Mouse (Mus musculus) midbrain, postnatal 0 days (tissue): Measurements from ENCODE around the gene Ndel1. TPM values are rescaled to one million over a fixed set of nuclear protein-coding genes. Genes with fewer than 3 reads are reported as not detected.

Experiments used
- ATAC-seq: fragments of 200-750 bp; cut with Nextera tagmentation; 2 replicates; pipeline ENCODE4 v1.8.0; 2017; ENCODE audit warnings: moderate number of reproducible peaks, mild to moderate bottlenecking, moderate TSS enrichment, moderate library complexity; ENCODE audit not compliant: low FRiP score
- DNase-seq: peaks from one replicate; pipeline ENCODE4 v3.0.0-alpha.2; 2015; ENCODE audit warnings: low spot score
- H3K27ac ChIP-seq: fragments of 300-500 bp; sonication (generic); 2 replicates; pipeline ENCODE4 v1.5.1; 2014; ENCODE audit warnings: low read depth, mild to moderate bottlenecking, low read length, mixed read lengths
- H3K27me3 ChIP-seq: fragments of 300-500 bp; sonication (generic); 2 replicates; pipeline ENCODE4 v1.6.1; 2014; ENCODE audit warnings: low read length, control low read depth, mixed read lengths; ENCODE audit not compliant: insufficient read depth
- H3K36me3 ChIP-seq: fragments of 300-500 bp; sonication (generic); 2 replicates; pipeline ENCODE4 v1.6.1; 2014; ENCODE audit warnings: low read length, control low read depth, mixed read lengths; ENCODE audit not compliant: insufficient read depth
- H3K4me1 ChIP-seq: fragments of 300-500 bp; sonication (generic); 2 replicates; pipeline ENCODE4 v1.6.1; 2014; ENCODE audit warnings: mild to moderate bottlenecking, control low read depth, antibody characterized with exemption, low read length, mixed read lengths; ENCODE audit not compliant: insufficient read depth
- H3K4me2 ChIP-seq: fragments of 300-500 bp; sonication (generic); 2 replicates; pipeline ENCODE4 v1.6.1; 2014; ENCODE audit warnings: low read depth, mild to moderate bottlenecking, low read length, mixed read lengths; ENCODE audit not compliant: poor library complexity, severe bottlenecking
- H3K4me3 ChIP-seq: fragments of 300-500 bp; sonication (generic); 2 replicates; pipeline ENCODE4 v1.5.1; 2014; ENCODE audit warnings: low read depth, mild to moderate bottlenecking, low read length, moderate library complexity
- H3K9ac ChIP-seq: fragments of 300-500 bp; sonication (generic); replicated peaks from 2 replicates; pipeline ENCODE4 v1.6.1; 2014; ENCODE audit warnings: mild to moderate bottlenecking, low read length, moderate library complexity, mixed read lengths; ENCODE audit not compliant: poor library complexity, severe bottlenecking
- H3K9me3 ChIP-seq: fragments of 300-500 bp; sonication (generic); 2 replicates; pipeline ENCODE4 v1.6.1; 2016; ENCODE audit warnings: low read length, control low read depth
- CTCF ChIP-seq: IDR thresholded peaks from 2 replicates; pipeline ENCODE4 v1.5.1; 2016; ENCODE audit warnings: antibody characterized with exemption, mild to moderate bottlenecking
- WGBS: fragments of 180-500 bp; shearing (Covaris S2); extraction: QIAGEN DNeasy Blood & Tissue Kit; methylation state at CpG from one replicate; pipeline ENCODE4 v1.1.7; 2014; 5-methylcytosine and 5-hydroxymethylcytosine counted together
- polyA plus RNA-seq: library from polyadenylated mRNA; unstranded; fragments of >200 nt; fragmentation: Nextera tagmentation; extraction: Ambion mirVana; gene quantifications from 2 replicates; pipeline ENCODE4 v1.2.1, GENCODE M21; 2015
- total RNA-seq: library from RNA; depleted of rRNA; stranded (reverse); fragments of >200 nt; gene quantifications from 2 replicates; pipeline ENCODE4 v1.2.3, GENCODE M21; 2014

Gene Ndel1
- total and polyA plus RNA-seq, 2 experiments from 2014 or later: 112 to 114 TPM

GRCm38 (mm10) chr11:68890625-68891024, 19.0 kb upstream of the Ndel1 start:
- Histone ChIP-seq H3K4me2 (no peak overlapping the region), H3K27ac (no peak overlapping the region), H3K4me1 (no peaks in the 10 kb centered on the region), H3K27me3 (no peaks in the 10 kb centered on the region), H3K4me3 (no peak overlapping the region), H3K36me3 (no peaks in the 10 kb centered on the region), H3K9ac (no peak overlapping the region), H3K9me3 (no peaks in the 10 kb centered on the region)
- no peak for TF ChIP-seq CTCF
- 49% methylated on average over 2 of the region's 2 CpGs for WGBS
- ATAC-seq (no peak), DNase-seq (no peak)

DNA sequence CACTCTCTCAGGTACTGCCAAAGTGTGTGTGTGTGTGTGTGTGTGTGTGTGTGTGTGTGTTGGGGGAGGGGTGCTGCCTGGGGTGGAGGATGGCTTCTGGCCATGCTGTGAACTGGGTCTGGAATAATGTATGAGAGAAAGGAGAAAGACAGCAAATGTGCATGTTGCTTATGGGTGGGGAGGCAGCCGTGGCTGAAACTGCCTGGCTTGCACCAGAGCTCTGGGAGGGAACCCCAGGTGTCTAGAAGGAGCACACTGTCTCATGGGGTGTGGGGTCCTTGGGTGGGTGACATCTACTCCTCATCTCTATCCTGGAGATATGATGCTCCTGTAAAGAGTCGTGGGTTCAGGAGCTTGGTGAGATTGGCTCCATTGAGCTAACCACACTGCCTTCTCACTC, 17.0 kb upstream of the Ndel1 start:
- H3K9me3 ChIP-seq: no peaks in the 10 kb centered on the region
- no peak overlapping the region for H3K4me2 ChIP-seq
- no peaks in the 10 kb centered on the region for H3K4me1 ChIP-seq
- H3K27me3 ChIP-seq: no peaks in the 10 kb centered on the region
- H3K9ac ChIP-seq: no peak overlapping the region
- DNase-seq: no peak
- ATAC-seq: no peak
- no peak overlapping the region for H3K27ac ChIP-seq
- no peaks in the 10 kb centered on the region for H3K36me3 ChIP-seq
- 81% methylated on average over 2 of the region's 2 CpGs for WGBS
- H3K4me3 ChIP-seq: no peak overlapping the region
- TF ChIP-seq CTCF: no peak

DNA sequence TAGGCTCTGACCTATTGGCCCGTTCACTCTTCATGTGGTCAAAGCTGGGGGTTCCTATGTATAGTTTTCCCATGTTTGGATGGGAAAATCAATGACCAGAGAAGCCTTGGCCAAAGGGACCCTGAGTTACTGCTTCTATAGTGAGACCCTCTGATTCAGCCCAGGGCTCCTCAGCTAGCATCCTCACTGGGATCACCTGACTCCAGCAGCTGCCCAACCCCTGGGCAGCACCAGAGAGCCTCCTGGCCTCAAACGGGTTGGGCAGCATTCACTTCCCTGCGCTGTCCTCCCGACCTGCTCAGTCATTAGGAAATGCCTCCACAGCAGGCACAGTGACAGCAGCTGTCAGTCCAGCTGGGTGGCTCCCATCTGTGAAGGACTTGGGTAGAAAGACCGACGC, 16.6 kb upstream of the Ndel1 start, which contains the start of gene Rnf222:
Rnf222 (plus strand) TSS at position 301 of the 400 bp plus-strand sequence.
- Histone ChIP-seq H3K9me3 (no peaks in the 10 kb centered on the region), H3K36me3 (no peaks in the 10 kb centered on the region), H3K4me1 (no peaks in the 10 kb centered on the region), H3K27ac (no peak within 1 kb of the TSS), H3K4me3 (no peak within 1 kb of the TSS), H3K27me3 (no peaks in the 10 kb centered on the region), H3K9ac (no peak within 1 kb of the TSS), H3K4me2 (no peak within 1 kb of the TSS)
- DNase-seq (no peak), ATAC-seq (no peak)
- WGBS: 32% methylated on average over 6 of the region's 6 CpGs
- TF ChIP-seq CTCF: no peak

DNA sequence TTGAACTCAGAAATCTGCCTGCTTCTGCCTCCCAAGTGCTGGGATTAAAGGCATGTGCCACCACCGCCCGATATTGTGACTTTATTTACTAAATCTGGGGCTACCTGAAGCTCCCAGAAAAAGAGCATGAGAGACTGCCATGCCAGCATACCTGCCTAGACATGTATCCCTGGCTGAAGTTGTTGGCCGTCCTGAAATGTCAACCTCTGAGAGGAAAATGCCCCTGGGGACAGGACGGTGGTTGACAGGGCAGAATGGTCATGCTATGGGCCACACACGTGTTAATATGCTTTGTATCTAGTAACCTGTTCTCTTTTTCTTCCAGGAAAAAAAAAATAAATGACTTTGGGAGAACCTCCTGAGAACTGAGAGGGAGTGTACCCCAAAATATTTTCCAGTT, 14.4 kb upstream of the Ndel1 start:
- H3K36me3 ChIP-seq: no peaks in the 10 kb centered on the region
- no peak overlapping the region for H3K27ac ChIP-seq
- 85% methylated on average over 5 of the region's 5 CpGs for WGBS
- no peak overlapping the region for H3K9ac ChIP-seq
- H3K4me1 ChIP-seq: no peaks in the 10 kb centered on the region
- DNase-seq (no peak), ATAC-seq (no peak)
- no peak for TF ChIP-seq CTCF
- no peak overlapping the region for H3K4me2 ChIP-seq
- H3K9me3 ChIP-seq: no peaks in the 10 kb centered on the region
- no peak overlapping the region for H3K4me3 ChIP-seq
- no peaks in the 10 kb centered on the region for H3K27me3 ChIP-seq

DNA sequence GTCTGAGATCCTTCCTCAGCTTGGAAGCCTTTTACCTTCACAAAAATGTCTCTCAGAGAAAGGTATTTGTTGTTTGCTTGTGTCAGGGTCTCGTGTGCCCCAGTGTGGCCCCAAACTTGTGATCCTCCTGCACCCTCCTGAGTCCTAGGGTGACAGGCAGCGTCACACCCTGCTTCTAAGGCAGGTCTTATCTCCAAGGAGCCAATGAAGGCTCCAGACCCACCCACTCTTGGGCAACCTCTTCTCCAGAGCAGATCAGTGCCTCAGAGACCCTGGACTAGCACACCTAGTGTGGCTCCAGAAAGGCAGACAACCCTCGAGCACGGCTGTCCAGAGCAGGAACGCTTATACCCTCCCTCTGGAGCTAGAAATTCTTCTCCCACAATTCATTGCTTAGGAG, 12.7 kb upstream of the Ndel1 start:
- Histone ChIP-seq H3K4me3 (no peak overlapping the region), H3K9me3 (no peaks in the 10 kb centered on the region), H3K36me3 (no peaks in the 10 kb centered on the region), H3K27ac (no peak overlapping the region), H3K9ac (no peak overlapping the region), H3K4me2 (no peak overlapping the region), H3K27me3 (no peaks in the 10 kb centered on the region), H3K4me1 (no peaks in the 10 kb centered on the region)
- DNase-seq: no peak
- WGBS: 75% methylated on average over 5 of the region's 5 CpGs
- ATAC-seq: no peak
- no peak for TF ChIP-seq CTCF

- TF ChIP-seq CTCF: no peak
- no peak overlapping the region for H3K9ac ChIP-seq
- no peak overlapping the region for H3K4me2 ChIP-seq
- ATAC-seq (no peak), DNase-seq (no peak)
- H3K4me3 ChIP-seq: no peak overlapping the region
- WGBS: 79% methylated on average over 2 of the region's 2 CpGs
- no peaks in the 10 kb centered on the region for H3K9me3 ChIP-seq
- no peaks in the 10 kb centered on the region for H3K4me1 ChIP-seq
- no peak overlapping the region for H3K27ac ChIP-seq
- H3K27me3 ChIP-seq: no peaks in the 10 kb centered on the region
- H3K36me3 ChIP-seq: no peaks in the 10 kb centered on the region
These were observed 12.2 kb upstream of the Ndel1 start for GRCm38 (mm10) chr11:68883843-68884242.
